Mouse (Mus musculus) MEL (cell line): ENCODE data around the gene Cfap36. TPM values are rescaled to one million over a fixed set of nuclear protein-coding genes. Genes with fewer than 3 reads are reported as not detected.
A peak's percentile ranks its signal among the peaks of the same experiment; 100 is the strongest.

Experiments
- DNase-seq: peaks from one replicate; pipeline ENCODE4 v3.0.0; 2011; ENCODE audit warnings: low read depth, low spot score
- H3K27ac ChIP-seq: 2 replicates; pipeline ENCODE4 v1.5.1; 2012; ENCODE audit warnings: low read depth, mild to moderate bottlenecking, control low read depth, low read length, moderate library complexity; ENCODE audit not compliant: control insufficient read depth
- H3K27me3 ChIP-seq, 2 experiments: fragments of 150-350 bp in 1 of 2; sonication (generic) in 1 of 2; 2 replicates each; pipeline ENCODE4 v1.6.1; 2012; ENCODE audit warnings: low read length in 2 of 2, mild to moderate bottlenecking in 2 of 2, improper control_type of control experiment in 1 of 2, moderate library complexity in 1 of 2; ENCODE audit not compliant: insufficient read depth in 2 of 2, control insufficient read depth in 1 of 2
- H3K36me3 ChIP-seq, 2 experiments: 2 replicates each; pipeline ENCODE4 v1.6.1; 2012 to 2014; ENCODE audit warnings: low read length in 2 of 2, improper control_type of control experiment in 1 of 2, inconsistent platforms in 1 of 2, mild to moderate bottlenecking in 1 of 2; ENCODE audit not compliant: insufficient read depth in 2 of 2, control insufficient read depth in 1 of 2
- H3K4me1 ChIP-seq, 2 experiments: fragments of 150-350 bp in 1 of 2; sonication (generic) in 1 of 2; 2 replicates each; pipeline ENCODE4 v1.6.1; 2012; ENCODE audit warnings: low read length in 2 of 2, improper control_type of control experiment in 1 of 2, mild to moderate bottlenecking in 1 of 2; ENCODE audit not compliant: insufficient read depth in 2 of 2, control insufficient read depth in 1 of 2
- H3K4me3 ChIP-seq, 2 experiments: fragments of 150-350 bp in 1 of 2; sonication (generic) in 1 of 2; 2 replicates each; pipeline ENCODE4 v1.5.1; 2012; ENCODE audit warnings: low read depth in 2 of 2, low read length in 2 of 2, mild to moderate bottlenecking in 2 of 2, moderate library complexity in 2 of 2, control low read depth in 1 of 2, improper control_type of control experiment in 1 of 2; ENCODE audit not compliant: control insufficient read depth in 1 of 2, insufficient read depth in 1 of 2
- H3K79me2 ChIP-seq: 2 replicates; pipeline ENCODE4 v1.6.1; 2012; ENCODE audit warnings: mild to moderate bottlenecking, low read length, moderate library complexity; ENCODE audit not compliant: control insufficient read depth, poor library complexity, insufficient read depth
- H3K9ac ChIP-seq: 2 replicates; pipeline ENCODE4 v1.6.1; 2012; ENCODE audit warnings: low read depth, mild to moderate bottlenecking, control low read depth, low read length, moderate library complexity; ENCODE audit not compliant: control insufficient read depth, poor library complexity, severe bottlenecking
- H3K9me3 ChIP-seq: fragments of 150-350 bp; sonication (generic); replicated peaks from 2 replicates; pipeline ENCODE4 v1.6.1; 2012; ENCODE audit warnings: mild to moderate bottlenecking, low read length, improper control_type of control experiment, moderate library complexity; ENCODE audit not compliant: insufficient read depth
- CHD1 ChIP-seq: IDR thresholded peaks from 2 replicates; pipeline ENCODE4 v1.6.1; 2012; ENCODE audit warnings: low read depth, mild to moderate bottlenecking, inconsistent platforms, low read length, improper control_type of control experiment
- GABPA ChIP-seq: IDR thresholded peaks from 2 replicates; pipeline ENCODE4 v1.6.1; 2012; ENCODE audit warnings: low read depth, mild to moderate bottlenecking, inconsistent platforms, low read length, improper control_type of control experiment, moderate library complexity
- GATA1 ChIP-seq: IDR thresholded peaks from 2 replicates; pipeline ENCODE4 v1.6.1; 2011; ENCODE audit warnings: low read depth, low read length, improper control_type of control experiment
- HCFC1 ChIP-seq: IDR thresholded peaks from 2 replicates; pipeline ENCODE4 v1.6.1; 2012; ENCODE audit warnings: low read depth, mild to moderate bottlenecking, inconsistent platforms, low read length, improper control_type of control experiment, moderate library complexity
- JUND ChIP-seq: IDR thresholded peaks from 2 replicates; pipeline ENCODE4 v1.6.1; 2011; ENCODE audit warnings: low read depth, mild to moderate bottlenecking, improper control_type of control experiment, low read length
- KAT2A ChIP-seq: conservative IDR thresholded peaks from 2 replicates; pipeline ENCODE4 v1.6.1; 2012; ENCODE audit warnings: low read depth, low read length, improper control_type of control experiment, inconsistent platforms
- MAFK ChIP-seq: IDR thresholded peaks from 2 replicates; pipeline ENCODE4 v1.6.1; 2011; ENCODE audit warnings: low read depth, mild to moderate bottlenecking, low read length, improper control_type of control experiment, borderline replicate concordance
- MAX ChIP-seq: IDR thresholded peaks from 2 replicates; pipeline ENCODE4 v1.6.1; 2011; ENCODE audit warnings: low read length, improper control_type of control experiment
- MYB ChIP-seq: IDR thresholded peaks from 2 replicates; pipeline ENCODE4 v1.6.1; 2011; ENCODE audit warnings: mild to moderate bottlenecking, low read depth, low read length, improper control_type of control experiment
- MYC ChIP-seq: IDR thresholded peaks from 2 replicates; pipeline ENCODE4 v1.6.1; 2011; ENCODE audit warnings: low read depth, mild to moderate bottlenecking, low read length, improper control_type of control experiment, moderate library complexity
- POLR2A ChIP-seq, 2 experiments: IDR thresholded peaks; 2 replicates each; pipeline ENCODE4 v1.6.1; 2011 to 2012; ENCODE audit warnings: low read length in 2 of 2, mild to moderate bottlenecking in 2 of 2, control low read depth in 1 of 2, improper control_type of control experiment in 1 of 2, low read depth in 1 of 2, moderate library complexity in 1 of 2; ENCODE audit not compliant: control insufficient read depth in 1 of 2, insufficient read depth in 1 of 2, poor library complexity in 1 of 2
- RAD21 ChIP-seq: IDR thresholded peaks from 2 replicates; pipeline ENCODE4 v1.6.1; 2011; ENCODE audit warnings: mild to moderate bottlenecking, low read depth, low read length, improper control_type of control experiment
- RCOR1 ChIP-seq: IDR thresholded peaks from 2 replicates; pipeline ENCODE4 v1.6.1; 2012; ENCODE audit warnings: low read depth, mild to moderate bottlenecking, inconsistent platforms, low read length, improper control_type of control experiment
- TAL1 ChIP-seq: IDR thresholded peaks from 2 replicates; pipeline ENCODE4 v1.6.1; 2012; ENCODE audit warnings: mild to moderate bottlenecking, inconsistent platforms, low read length, moderate library complexity, mixed read lengths
- TCF12 ChIP-seq: IDR thresholded peaks from 2 replicates; pipeline ENCODE4 v1.6.1; 2014; ENCODE audit warnings: low read depth, mild to moderate bottlenecking, inconsistent platforms, low read length, improper control_type of control experiment, moderate library complexity
- USF1 ChIP-seq: IDR thresholded peaks from 2 replicates; pipeline ENCODE4 v1.6.1; 2014; ENCODE audit warnings: low read depth, mild to moderate bottlenecking, inconsistent platforms, low read length, improper control_type of control experiment, moderate library complexity
- USF2 ChIP-seq, 2 experiments: IDR thresholded peaks; 2 replicates each; pipeline ENCODE4 v1.6.1; 2011 to 2012; ENCODE audit warnings: improper control_type of control experiment in 2 of 2, low read length in 2 of 2, borderline replicate concordance in 1 of 2, inconsistent platforms in 1 of 2, low read depth in 1 of 2, mild to moderate bottlenecking in 1 of 2; ENCODE audit not compliant: insufficient read depth in 1 of 2
- ZKSCAN1 ChIP-seq: IDR thresholded peaks from 2 replicates; pipeline ENCODE4 v1.6.1; 2012; ENCODE audit warnings: low read depth, mild to moderate bottlenecking, inconsistent platforms, low read length, improper control_type of control experiment, moderate library complexity
- ZMIZ1 ChIP-seq: IDR thresholded peaks from 2 replicates; pipeline ENCODE4 v1.6.1; 2012; ENCODE audit warnings: low read depth, mild to moderate bottlenecking, inconsistent platforms, low read length, improper control_type of control experiment, moderate library complexity
- polyA plus RNA-seq, 2 experiments: library from polyadenylated mRNA; stranded (reverse) in 1 of 2; unstranded in 1 of 2; fragments of >175 nt in 1 of 2; fragments of >200 nt in 1 of 2; gene quantifications; 2 replicates each; pipeline versions ENCODE4 v1.2.1 to v1.2.4; 2012; ENCODE audit warnings: low replicate concordance in 2 of 2, low read depth in 1 of 2; ENCODE audit not compliant: insufficient read length in 2 of 2, insufficient read depth in 1 of 2, missing spikeins in 1 of 2
- total RNA-seq: library from RNA; depleted of rRNA; stranded (reverse); fragments of 300-350 nt; gene quantifications from 2 replicates; pipeline ENCODE4 v1.2.3, GENCODE M21; 2012

The Cfap36 gene
- total and polyA plus RNA-seq, 3 experiments, result 17.8 to 18.8 TPM; not detected in 1

DNA sequence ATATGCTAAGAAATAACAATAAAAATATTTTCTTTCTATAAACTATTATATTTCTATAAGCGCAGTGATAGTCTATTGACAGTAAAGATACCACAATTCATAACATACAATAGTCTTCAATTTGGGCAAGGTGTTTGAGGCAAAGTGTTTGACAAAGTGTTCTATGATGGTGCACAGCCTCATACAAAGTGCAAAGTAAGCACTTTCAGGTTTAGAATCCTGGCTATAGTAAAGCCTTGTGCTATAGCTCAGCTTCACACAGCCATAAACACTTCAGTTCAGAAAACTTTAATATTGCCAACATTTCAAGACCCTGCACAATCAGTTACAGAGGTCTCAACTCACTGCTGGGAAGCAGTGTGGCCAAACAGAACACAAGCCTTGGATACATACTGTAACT lies 7.9 kb downstream of the Cfap36 start:
- Histone ChIP-seq H3K27me3 (no peaks in the 10 kb centered on the region), H3K4me1 (peaks cover 0 to 2% of the 10 kb centered on the region in 2 experiments; a peak in 2 of 4 replicates), H3K36me3 (peaks cover 0 to 12% of the 10 kb centered on the region in 2 experiments), H3K9ac (no peak overlapping the region), H3K4me3 (no peak overlapping the region), H3K9me3 (no peaks in the 10 kb centered on the region), H3K79me2 (no peaks in the 10 kb centered on the region), H3K27ac (no peak overlapping the region)
- TF ChIP-seq MAFK (peak; percentile 66), POLR2A (IDR thresholded peaks at IDR 0.05; ENCODE audit: control insufficient read depth in 1 of 2, insufficient read depth in 1 of 2, low read depth in 1 of 2, low read length in 2 of 2, poor library complexity in 1 of 2) (no peak)
- DNase-seq, result no peak

DNA sequence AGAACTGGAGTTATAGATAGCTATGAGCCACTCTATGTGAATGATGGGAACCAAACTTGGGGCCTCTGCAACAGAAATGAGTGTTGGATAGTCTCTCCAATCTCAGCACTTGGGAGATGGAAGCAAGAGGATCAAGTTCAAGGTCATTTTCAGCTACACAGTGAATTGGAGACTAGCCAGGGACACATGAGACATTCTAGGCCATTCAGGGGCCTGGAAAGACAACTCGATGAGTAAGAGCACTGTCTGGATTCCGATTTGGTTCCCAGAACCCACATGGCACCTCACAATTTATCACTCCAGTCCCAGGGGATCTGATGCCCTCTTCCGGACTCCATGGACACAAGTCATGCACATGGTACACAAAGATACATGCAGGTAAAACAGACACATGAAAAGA lies 8.7 kb downstream of the Cfap36 start:
- peaks cover 0 to 2% of the 10 kb centered on the region in 2 experiments; a peak in 2 of 4 replicates for H3K4me1 ChIP-seq
- H3K27me3 ChIP-seq, result no peaks in the 10 kb centered on the region
- H3K9ac ChIP-seq, result no peak overlapping the region
- DNase-seq, result no peak
- no peak overlapping the region for H3K27ac ChIP-seq
- no peak for TF ChIP-seq ZMIZ1
- no peak for TF ChIP-seq TAL1
- no peak for TF ChIP-seq GABPA
- no peak for TF ChIP-seq JUND
- TF ChIP-seq USF2 (IDR thresholded peaks at IDR 0.05; ENCODE audit: borderline replicate concordance in 1 of 2, insufficient read depth in 1 of 2, low read depth in 1 of 2, low read length in 2 of 2), result no peak
- TF ChIP-seq MYB, result no peak
- no peak for TF ChIP-seq ZKSCAN1
- no peak for TF ChIP-seq KAT2A
- TF ChIP-seq RAD21, result no peak
- no peak for TF ChIP-seq MAX
- TF ChIP-seq TCF12, result no peak
- no peak for TF ChIP-seq MYC
- TF ChIP-seq USF1, result no peak
- no peak for TF ChIP-seq POLR2A (IDR thresholded peaks at IDR 0.05; ENCODE audit: control insufficient read depth in 1 of 2, insufficient read depth in 1 of 2, low read depth in 1 of 2, low read length in 2 of 2, poor library complexity in 1 of 2)
- TF ChIP-seq GATA1, result no peak
- no peak for TF ChIP-seq RCOR1
- TF ChIP-seq HCFC1, result no peak
- no peak for TF ChIP-seq CHD1
- no peaks in the 10 kb centered on the region for H3K9me3 ChIP-seq
- no peak overlapping the region for H3K4me3 ChIP-seq
- peaks cover 0 to 10% of the 10 kb centered on the region in 2 experiments for H3K36me3 ChIP-seq
- H3K79me2 ChIP-seq, result no peaks in the 10 kb centered on the region
